Mouse (Mus musculus): ENCODE results near the gene Zdhhc4. TPM values are rescaled to one million over a fixed set of nuclear protein-coding genes. Genes with fewer than 3 reads are reported as not detected.
A peak's percentile ranks its signal among the peaks of the same experiment; 100 is the strongest.

The Zdhhc4 gene
- total RNA-seq, 2 experiments from 2014 or later = 34.1 to 38.2 TPM

DNA sequence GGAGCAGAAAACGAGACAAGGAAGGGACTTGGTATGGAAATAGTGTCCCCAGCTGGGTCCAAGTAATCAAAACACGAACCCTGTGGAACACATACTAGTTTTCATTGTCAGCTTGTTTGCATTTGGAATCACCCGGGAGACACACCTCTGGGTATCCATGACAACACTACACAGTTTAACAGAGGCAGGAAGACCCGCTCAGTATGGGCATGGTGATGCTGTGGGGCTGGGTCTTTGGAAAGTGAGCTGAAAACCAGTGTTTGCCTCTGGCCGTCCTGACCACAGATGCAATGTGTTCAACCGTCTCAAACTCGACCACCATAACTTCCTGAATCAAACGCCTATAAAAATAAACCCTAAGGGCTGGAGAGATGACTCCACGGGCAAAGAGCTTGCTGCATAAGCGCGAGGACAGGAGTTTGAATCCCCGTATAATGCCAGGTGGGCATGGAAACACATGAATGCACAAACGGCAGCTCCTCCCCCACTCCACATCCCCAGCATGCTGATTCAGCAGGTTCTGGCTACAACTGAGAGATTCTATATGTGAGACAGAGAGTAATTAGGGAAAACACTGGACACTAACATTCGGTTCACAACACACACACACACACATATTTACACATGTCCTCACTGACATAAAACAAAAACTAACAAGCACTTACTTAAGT lies 5.5 kb upstream of the Zdhhc4 start:
- intact Hi-C loops (cut with DNase I) = loop anchor here (5.0 kb wide), 1 partner anchor 88 kb away; no protein-coding TSS in a partner anchor

DNA sequence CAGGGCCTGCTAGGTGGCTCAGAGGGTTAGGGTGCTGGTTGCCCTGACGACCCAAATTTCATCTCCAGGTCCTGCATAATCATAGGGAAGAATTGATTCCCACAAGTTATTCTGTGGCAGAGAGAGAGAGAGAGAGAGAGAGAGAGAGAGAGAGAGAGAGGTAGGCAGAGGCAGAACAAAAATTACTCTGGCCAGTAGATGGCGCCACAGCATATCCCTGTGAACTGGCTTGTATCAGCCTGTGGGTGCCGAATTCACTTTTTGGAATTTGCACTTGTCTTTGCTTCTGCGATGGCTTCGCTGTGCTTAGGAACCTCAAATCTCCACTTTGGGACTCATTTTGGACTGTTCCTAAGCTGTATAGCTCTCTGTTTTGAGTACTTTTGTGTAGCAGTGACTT lies 4.8 kb upstream of the Zdhhc4 start:
- intact Hi-C loops (cut with DNase I) = loop anchor here (5.0 kb wide), 1 partner anchor 88 kb away; no protein-coding TSS in a partner anchor
- DNase-seq = peak in 1 of 2 experiments; percentile 50

More for the DNA sequence above, 5.5 kb upstream of the Zdhhc4 start:
- no peak for DNase-seq

DNA sequence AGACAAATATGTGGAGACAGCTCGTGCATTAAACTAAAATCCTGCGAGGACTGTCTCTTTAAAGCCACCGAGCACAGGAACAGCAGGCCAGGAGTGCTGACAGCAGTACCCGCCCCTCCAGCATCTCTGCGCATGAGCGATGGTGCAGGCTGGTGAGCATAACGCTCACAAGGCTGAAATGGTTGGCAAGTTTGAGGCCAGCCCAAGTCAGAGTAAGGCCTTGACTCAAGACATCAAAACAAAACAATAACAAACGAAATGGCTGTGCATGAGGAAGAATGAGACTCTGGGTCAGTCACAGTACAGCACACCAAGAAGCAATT lies 11.8 kb downstream of the Zdhhc4 start:
- intact Hi-C loops (cut with DNase I) = no loop called here

DNA sequence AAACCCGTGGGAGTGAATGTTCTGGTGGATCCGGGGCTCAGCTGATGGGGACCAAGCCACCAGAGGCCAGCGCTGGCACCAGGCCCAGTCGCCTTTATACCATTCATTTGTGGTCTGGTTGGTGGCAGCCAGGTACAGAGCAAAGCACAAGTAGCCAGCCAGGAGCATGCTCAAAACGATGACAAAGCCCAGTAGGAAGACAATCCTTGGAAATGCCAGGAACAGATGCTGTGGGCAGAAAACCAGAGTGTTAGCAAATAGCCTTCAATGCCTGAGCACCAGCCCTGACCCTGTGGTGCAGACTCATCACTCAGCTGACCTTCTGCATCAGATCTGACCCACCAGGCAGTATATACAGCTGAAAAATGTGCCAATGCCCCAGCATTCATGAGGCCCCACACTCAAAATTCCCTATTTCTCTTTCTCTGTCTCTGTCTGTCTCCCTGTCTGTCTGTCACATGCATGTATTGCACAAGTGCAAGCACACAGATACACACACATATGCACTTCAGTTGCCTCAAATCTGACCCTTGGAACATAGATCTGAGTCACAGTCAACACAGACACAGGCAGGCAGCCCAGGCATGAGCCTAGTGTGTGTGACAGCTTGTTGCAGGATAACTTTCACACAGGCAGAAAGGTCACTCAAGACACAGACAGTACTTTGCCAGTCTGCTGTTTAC lies 12.3 kb downstream of the Zdhhc4 start:
- intact Hi-C loops (cut with DNase I) = no loop called here
- no peak for DNase-seq

More for the DNA sequence above, 11.8 kb downstream of the Zdhhc4 start:
- DNase-seq = no peak

DNA sequence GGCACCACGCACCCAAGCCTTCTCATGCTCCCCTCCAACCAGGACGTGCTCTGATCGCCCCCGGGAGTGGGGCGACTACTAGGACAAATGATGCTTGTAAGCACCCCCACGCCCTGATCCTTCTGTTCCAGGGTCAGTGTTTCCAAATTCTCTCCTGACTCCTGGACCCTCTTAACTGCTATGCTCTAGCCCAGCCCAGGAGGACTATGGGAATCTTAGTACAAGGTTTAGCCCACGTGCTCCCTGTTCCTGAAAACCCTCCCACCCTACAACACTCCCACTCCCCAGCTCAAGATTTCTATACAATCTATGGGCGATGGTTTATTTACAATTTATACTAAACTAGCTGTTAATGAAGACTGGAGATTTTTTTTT lies 13.6 kb downstream of the Zdhhc4 start:
- no peak for DNase-seq
- intact Hi-C loops (cut with DNase I) = no loop called here

DNA sequence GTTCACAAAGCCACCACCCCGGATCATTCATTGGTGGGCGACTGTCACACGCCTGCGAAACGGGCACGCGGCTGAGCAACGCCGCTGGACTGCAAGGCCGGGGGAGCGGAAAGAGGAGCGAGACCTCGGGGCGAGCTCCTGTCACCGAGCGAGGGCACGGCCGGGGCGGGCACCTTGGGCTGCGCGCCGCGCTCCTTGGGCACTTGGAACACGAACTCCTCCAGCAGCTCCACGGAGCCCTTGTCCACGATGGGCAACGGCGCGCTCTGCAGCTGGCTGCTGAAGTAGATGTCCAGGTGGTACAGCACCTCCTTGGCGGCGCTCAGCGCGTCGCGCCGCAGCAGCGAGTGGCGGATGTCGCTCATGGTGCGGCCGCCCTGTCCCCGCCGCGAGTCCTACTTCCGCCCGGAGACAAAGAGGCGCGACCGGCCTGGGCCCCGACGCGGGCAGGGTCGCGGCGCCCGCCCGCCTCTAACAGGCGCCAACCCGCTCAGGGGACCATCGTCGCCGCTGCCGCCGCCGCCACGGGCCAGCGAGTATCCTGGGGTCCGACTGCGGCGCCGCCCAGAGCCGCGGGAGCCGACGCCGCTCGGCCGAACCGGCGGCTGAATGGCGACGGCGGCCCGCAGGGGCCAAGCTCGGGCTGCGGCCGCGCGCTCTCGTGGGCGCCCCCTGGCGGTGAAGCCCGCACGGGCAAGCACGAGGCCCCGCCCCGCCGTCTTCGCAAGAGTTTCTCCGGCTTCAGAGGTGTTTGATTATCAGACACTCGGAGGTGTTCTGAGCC lies 14.1 kb downstream of the Zdhhc4 start, which contains the start of gene E130309D02Rik:
TSS of gene E130309D02Rik (minus strand) at position 631 of the 784 bp plus-strand sequence.
- intact Hi-C loops (cut with DNase I) = no loop called here
- DNase-seq = peak; percentile 79 to 87

DNA sequence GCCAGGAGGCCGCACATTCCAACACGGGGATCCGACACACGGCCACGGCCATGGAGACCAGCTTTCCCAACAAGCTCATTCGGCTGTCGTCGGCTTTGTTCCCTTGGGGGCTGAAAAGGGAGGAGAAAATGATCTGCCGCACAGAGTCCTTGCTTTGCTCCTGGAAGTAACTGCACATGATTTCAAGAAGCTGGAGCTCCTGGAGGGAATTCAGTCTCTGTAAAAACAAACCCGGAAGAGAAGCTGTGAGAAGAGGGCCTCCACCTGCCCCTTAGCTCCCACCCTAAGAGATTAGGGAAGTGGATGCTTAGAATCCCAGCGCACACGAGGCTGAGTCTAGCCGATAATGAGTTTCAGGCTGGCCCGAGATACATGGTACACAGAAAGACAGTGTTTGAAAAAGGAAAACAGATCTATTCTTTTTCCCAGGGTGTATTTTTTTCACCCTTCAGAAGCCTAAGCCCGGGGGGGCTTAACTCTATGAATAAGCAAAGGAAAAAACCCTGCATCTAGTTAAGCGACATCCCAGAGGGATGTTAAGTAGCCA lies 14.8 kb downstream of the Zdhhc4 start:
- intact Hi-C loops (cut with DNase I) = no loop called here
- DNase-seq = no peak

DNA sequence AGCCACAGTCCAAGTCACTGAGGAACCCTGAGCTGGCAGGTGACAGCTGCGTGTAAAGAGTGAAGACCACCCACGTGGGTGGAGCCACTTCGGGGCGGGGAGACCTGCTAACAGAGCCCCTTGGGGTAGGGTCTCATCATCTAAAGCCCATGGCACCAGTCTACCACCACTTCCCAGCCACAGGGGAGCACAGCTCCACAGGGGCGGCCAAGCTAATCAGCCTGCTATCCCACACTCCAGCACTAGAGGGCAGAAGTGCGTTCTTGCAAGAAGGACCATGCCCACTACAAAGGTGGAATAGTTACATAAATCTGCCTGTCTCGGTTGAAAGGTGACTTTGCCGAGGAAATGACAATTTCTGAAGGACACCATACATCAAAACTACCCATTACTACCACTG lies 17.2 kb downstream of the Zdhhc4 start:
- intact Hi-C loops (cut with DNase I) = no loop called here
- peak; percentile 53 to 66 for DNase-seq

DNA sequence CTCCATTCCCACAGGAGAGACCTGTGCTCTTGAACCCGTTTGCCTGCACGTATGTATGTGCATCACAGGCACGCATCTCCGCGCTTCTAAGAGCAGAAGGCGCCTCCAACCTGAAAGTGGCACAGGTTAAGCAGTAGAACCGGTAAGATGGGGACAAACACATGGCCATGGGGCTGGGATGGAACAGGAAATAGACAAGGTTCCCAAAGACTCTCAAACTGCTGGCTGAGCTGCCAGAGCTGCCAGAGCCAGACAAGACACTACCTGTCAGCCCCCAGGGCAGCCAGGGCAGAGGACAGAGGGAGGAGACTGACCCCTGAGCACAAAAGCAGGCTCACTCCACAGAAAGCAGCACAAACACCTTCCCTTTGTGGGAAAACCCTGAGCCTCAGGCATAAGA lies 19.1 kb downstream of the Zdhhc4 start:
- intact Hi-C loops (cut with DNase I) = no loop called here
- no peak for DNase-seq

DNA sequence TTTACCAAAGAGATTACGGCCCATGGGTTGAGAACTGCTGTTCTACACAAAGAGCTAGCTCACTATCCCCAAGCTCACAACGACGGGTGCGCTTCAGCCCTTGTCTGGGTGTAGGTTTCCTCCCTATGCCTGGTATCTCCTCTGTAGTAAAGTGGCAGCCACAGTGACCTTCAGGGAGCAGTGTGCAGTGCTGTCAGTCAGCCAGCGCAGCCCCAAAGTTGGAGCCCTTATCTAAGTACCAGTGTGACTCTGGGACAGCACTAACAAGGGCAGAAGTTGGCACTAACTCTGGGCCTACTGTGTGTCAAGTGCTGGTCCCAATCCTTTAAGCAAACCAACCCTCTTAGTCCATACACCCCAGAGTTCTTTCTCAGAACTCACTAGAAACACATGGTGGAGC lies 20.2 kb downstream of the Zdhhc4 start:
- intact Hi-C loops (cut with DNase I) = no loop called here
- no peak for DNase-seq

DNA sequence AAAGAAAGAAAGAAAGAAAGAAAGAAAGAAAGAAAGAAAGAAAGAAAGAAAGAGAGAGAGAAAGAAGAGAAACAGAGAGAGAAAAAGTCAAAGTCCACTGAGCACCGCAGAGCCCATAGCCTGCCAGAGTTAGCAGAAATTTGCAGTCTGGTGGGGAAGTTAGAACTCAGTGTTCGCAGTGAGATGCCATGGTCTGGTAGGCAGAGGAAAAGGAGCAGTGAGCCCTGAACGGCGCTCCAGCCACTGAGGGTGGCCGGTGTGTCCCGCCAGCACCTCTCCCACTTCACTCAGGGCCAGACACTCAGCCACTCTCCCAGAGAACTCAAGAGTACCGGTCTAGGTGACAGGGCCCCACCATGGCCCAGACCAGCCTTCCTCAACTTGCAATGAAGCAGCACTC lies 24.8 kb downstream of the Zdhhc4 start:
- intact Hi-C loops (cut with DNase I) = no loop called here
- DNase-seq = no peak

DNA sequence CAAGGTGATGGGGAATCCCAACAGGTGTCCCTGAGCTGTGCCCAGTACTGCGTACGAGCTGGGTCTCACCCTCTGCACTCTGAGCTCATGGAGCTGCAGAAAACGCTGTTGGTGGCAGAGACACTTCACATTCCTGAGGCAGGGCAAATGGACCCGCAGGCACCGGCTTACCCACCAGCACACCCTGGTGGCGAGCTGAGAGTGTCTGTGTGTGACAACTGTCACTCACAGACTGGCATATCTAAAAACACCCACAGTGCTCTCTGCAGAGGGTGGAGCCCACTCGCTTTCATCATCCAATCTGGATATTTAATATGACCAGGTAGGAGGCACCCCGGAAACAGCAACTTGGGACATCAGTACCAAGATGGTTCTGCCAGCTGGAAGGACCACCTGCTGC lies 27.8 kb downstream of the Zdhhc4 start:
- DNase-seq = no peak
- intact Hi-C loops (cut with DNase I) = no loop called here

DNA sequence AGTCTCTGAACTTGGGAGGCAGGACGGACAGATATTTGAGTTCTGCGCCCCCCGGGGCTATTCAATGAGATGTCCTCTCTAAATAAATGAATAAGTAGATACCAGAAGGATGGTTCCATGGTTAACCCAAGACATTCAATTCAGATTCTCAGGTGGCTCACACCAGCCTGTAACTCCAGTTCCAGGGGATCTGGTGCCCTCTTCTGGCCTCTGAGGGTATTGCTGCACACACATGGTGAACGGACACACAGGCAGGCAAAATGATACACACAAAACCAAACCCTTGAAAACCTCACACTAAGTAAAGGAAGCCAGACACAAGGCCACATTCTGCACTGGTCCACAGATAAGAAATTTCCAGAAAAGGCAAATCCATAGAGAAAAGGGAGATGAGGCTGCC lies 29.4 kb downstream of the Zdhhc4 start:
- intact Hi-C loops (cut with DNase I) = no loop called here
- DNase-seq = no peak

DNA sequence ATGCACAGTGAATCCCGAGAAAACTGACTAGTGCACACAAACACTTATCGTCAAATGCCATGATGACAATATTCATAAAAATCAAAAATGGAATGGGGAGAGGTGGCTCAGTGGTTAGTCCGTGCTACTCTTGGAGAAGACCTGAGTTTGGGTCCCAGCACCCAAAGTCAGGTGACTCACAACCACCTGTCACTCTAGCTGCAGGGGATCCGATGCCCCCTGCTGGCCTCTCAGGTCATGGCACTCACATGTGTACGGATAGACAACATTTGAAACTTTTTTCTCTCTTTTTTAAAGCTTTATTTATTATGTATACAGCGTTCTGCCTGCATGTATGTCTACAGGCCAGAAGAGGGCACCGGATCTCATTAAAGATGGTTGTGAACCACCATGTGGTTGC lies 30.7 kb downstream of the Zdhhc4 start:
- intact Hi-C loops (cut with DNase I) = no loop called here
- DNase-seq = no peak

DNA sequence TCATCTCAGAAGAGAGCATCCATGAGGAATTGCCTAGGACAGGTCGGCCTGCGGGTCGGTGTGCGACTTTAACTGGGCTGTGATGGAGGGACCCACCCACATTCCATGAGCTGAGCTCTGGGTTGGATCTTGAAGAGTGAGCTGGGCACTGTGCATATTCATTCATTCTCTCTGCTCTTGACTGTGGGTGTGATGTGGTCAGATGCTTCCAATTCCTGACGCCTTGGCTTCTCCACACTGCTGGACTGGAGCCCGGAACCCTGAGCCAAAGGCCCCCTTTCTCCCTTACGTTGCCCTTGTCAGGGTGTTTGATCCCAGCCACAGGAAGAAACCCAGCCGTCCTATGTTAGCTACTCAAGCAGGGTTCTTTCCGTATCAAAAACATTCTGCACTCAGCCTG lies 31.1 kb downstream of the Zdhhc4 start:
- intact Hi-C loops (cut with DNase I) = no loop called here
- no peak for DNase-seq

DNA sequence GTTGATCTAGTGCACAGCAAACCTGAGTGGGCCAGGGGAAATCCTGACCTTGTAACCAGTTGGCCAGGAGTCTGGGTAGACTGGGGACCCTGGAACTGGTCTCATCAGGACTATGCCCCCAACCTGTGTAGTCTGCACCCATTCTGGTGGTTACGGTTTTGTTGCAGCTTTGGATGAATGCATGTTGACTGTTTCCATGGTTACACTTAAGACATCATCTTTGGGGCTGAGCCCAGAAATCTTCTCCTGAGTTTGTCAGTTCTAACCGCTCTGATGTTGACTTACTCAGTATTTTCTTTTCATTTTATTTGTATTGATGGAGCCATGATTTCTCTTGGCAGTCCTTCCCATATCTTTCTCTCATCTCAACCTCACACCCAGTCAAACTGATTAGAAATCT lies 33.7 kb downstream of the Zdhhc4 start:
- no peak for DNase-seq
- intact Hi-C loops (cut with DNase I) = no loop called here

DNA sequence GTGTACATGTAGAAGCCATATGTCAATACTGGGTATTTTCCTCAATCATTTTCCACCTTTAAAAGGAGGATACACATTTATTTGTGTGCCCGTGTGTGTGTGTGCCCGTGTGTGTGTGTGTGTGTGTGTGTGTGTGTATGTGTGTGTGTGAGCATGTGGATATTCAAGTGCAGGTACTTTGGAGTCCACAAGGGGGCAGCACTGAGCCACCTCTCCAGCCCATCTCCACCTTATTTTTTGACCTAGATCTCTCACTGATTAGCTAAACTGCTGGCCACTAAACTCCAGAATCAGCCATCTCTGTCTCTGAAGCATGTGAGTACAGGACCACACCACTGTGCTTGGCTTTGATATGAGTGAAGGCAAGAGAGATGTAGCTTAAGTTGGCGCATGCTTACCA lies 34.2 kb downstream of the Zdhhc4 start:
- intact Hi-C loops (cut with DNase I) = loop anchor here (5.0 kb wide), 1 partner anchor 1353 kb away; no protein-coding TSS in a partner anchor

DNA sequence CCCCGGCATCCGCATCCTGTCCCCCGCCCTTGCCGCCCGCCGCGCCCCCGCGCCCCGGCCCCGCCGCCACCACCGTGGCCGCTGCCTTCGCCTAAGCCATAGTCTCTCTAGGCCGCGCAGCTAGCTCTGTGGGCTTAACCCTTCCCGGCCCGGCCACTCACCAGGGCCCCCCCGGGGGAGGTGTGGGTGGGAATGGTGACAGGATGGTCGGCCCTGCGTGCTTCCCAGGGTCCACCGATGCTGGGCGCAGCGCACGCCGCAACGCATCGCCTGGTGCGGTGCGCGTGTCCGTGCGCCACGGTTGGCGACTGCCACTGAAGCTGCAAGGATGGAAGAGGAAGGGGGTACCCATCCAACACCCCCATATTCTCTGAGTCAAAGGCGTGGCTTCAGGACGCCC lies 35.7 kb downstream of the Zdhhc4 start, which contains the start of gene Zfp853:
TSS of gene Zfp853 (minus strand) at position 220 of the 400 bp plus-strand sequence.
- DNase-seq = no peak
- intact Hi-C loops (cut with DNase I) = loop anchor here (5.0 kb wide), 1 partner anchor 1351 kb away; no protein-coding TSS in a partner anchor

More for the DNA sequence above, 34.2 kb downstream of the Zdhhc4 start:
- DNase-seq = no peak

DNA sequence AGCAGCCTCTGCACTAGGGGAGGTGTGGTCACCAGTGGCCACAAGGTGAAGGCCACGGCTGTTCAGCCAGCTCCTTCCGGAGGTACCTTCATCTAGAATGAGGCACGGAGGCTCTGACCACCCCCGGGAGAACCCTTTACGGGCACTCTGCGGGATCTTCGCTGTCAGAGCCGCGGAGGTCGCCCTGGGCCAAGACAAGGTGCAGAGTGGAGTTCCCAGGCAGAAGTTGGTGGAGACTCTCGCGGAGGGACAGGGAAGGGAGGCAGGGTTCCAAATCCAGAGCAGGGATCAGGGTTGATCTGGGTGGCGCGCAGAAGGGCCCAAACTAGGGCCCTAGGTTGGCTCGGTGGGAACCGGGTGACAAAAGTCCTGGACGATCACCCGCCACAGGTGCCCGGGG lies 36.2 kb downstream of the Zdhhc4 start:
- DNase-seq = no peak
- intact Hi-C loops (cut with DNase I) = loop anchor here (5.0 kb wide), 1 partner anchor 1351 kb away; no protein-coding TSS in a partner anchor

DNA sequence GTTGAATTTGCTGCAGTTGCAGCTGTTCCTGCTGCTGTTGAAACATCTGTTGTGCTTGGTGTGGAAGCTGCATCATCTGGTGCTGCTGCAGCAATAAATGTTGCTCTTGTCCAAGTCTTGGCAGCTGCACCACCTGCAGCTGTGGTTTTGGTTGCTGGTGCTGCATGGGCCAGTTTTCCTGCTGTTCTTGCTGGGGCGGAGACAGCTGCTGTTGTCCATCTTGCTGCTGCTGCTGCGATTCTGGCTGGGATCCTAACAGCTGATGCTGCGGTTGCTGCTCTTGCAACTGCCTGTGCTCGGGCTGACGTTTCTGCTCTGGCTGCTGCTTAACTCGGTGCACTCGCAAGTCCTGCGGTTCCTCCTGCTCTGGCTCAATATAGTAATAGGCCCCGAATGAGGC lies 39.8 kb downstream of the Zdhhc4 start:
- intact Hi-C loops (cut with DNase I) = no loop called here
- DNase-seq = no peak

DNA sequence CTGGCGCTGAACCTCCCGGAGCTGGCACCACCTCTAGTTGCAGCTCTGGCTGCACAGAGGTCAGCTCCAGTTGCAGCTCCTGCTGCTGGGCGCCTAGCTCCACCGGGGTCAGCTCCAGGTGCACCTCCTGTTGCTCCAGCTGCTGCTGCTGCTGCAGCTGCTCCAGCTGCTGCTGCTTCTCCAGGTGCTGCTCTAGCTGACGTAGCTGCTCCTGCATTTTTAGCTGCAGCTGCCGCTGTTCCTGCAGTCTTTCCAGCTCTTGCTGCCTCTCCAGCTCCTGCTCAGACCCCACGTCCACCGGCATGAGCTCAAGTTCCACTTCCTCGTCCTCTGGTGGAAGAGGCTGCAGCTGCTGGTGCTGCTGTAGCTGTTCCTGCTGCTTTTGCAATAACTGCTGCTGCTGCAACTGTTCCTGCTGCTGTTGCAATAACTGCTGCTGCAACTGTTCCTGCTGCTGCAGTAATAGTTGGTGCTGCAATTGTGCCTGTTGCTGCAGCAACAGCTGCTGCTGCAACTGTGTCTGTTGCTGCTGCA lies 40.6 kb downstream of the Zdhhc4 start:
- intact Hi-C loops (cut with DNase I) = no loop called here

More for the DNA sequence above, 40.6 kb downstream of the Zdhhc4 start:
- DNase-seq = no peak
